Mouse (Mus musculus): ENCODE measurements around the gene Vps33b. TPM values are rescaled to one million over a fixed set of nuclear protein-coding genes. Genes with fewer than 3 reads are reported as not detected.

Gene Vps33b
- polyA plus RNA-seq, 1 experiment from 2014 or later, result 27.8 TPM

Other genes starting within 250 kb of the Vps33b start
- 11.6 and 13.9 TPM in 2 replicates for gene Zfp710, start 244.8 kb upstream of the Vps33b start, polyA plus RNA-seq (2015; fragmentation: Nextera tagmentation; extraction: Ambion mirVana)
- 200 and 267 TPM in 2 replicates for gene Idh2, start 154.3 kb upstream of the Vps33b start, polyA plus RNA-seq (2015; fragmentation: Nextera tagmentation; extraction: Ambion mirVana)
- 22.7 and 25.8 TPM in 2 replicates for gene Sema4b, start 82.8 kb upstream of the Vps33b start, polyA plus RNA-seq (2015; fragmentation: Nextera tagmentation; extraction: Ambion mirVana)
- gene Cib1, start 36.8 kb upstream of the Vps33b start, polyA plus RNA-seq (2015; fragmentation: Nextera tagmentation; extraction: Ambion mirVana), result 32.2 and 59.5 TPM in 2 replicates
- 4.6 and 5.5 TPM in 2 replicates for gene Gdpgp1, start 36.8 kb upstream of the Vps33b start, polyA plus RNA-seq (2015; fragmentation: Nextera tagmentation; extraction: Ambion mirVana)
- gene Ttll13, start 23.3 kb upstream of the Vps33b start, polyA plus RNA-seq (2015; fragmentation: Nextera tagmentation; extraction: Ambion mirVana), result 2.0 and 2.4 TPM in 2 replicates
- 65.6 and 68.2 TPM in 2 replicates for gene Ngrn, start 8.4 kb upstream of the Vps33b start, polyA plus RNA-seq (2015; fragmentation: Nextera tagmentation; extraction: Ambion mirVana)
- gene Prc1, start 24.8 kb downstream of the Vps33b start, polyA plus RNA-seq (2015; fragmentation: Nextera tagmentation; extraction: Ambion mirVana), result 23.9 and 48.7 TPM in 2 replicates
- gene Rccd1, start 54.8 kb downstream of the Vps33b start, polyA plus RNA-seq (2015; fragmentation: Nextera tagmentation; extraction: Ambion mirVana), result 11.6 and 14.6 TPM in 2 replicates
- gene Unc45a, start 71.4 kb downstream of the Vps33b start, polyA plus RNA-seq (2015; fragmentation: Nextera tagmentation; extraction: Ambion mirVana), result 58.2 and 59.0 TPM in 2 replicates
- gene Hddc3, start 73.5 kb downstream of the Vps33b start, polyA plus RNA-seq (2015; fragmentation: Nextera tagmentation; extraction: Ambion mirVana), result 20.7 and 20.8 TPM in 2 replicates
- 25.5 and 26.9 TPM in 2 replicates for gene Man2a2, start 101.7 kb downstream of the Vps33b start, polyA plus RNA-seq (2015; fragmentation: Nextera tagmentation; extraction: Ambion mirVana)
- 4.5 and 7.7 TPM in 2 replicates for gene Fes, start 118.3 kb downstream of the Vps33b start, polyA plus RNA-seq (2015; fragmentation: Nextera tagmentation; extraction: Ambion mirVana)
- gene Furin, start 135.8 kb downstream of the Vps33b start, polyA plus RNA-seq (2015; fragmentation: Nextera tagmentation; extraction: Ambion mirVana), result 5.6 and 6.2 TPM in 2 replicates